Mouse (Mus musculus): ENCODE data around the gene Gabrb3.
"Not testable (repeated sequence)": the region's sequence is repeated elsewhere in the genome, so short reads cannot be mapped to it uniquely, and the experiment has no call there.

Gene Gabrb3

DNA sequence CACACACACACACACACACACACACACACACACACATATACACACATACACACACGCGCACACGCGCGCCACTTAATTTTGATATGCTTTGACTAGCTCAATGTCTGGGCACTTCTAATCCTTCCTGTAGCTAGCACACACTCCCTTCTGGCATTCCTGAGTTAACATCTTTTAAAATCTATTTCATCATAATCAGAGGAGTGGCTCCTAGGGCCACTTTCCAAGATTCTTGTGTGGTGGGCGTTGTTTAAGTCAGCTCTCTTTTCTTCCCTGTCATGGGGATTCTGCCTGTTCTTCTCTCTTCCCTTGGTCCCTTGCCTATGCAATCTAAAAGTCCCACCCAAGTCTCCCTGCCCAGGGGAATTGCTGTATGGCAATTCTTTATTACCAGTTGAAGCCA lies 286.6 kb downstream of the Gabrb3 start:
- in situ Hi-C loops (cut with MboI, MseI) = no loop called here

DNA sequence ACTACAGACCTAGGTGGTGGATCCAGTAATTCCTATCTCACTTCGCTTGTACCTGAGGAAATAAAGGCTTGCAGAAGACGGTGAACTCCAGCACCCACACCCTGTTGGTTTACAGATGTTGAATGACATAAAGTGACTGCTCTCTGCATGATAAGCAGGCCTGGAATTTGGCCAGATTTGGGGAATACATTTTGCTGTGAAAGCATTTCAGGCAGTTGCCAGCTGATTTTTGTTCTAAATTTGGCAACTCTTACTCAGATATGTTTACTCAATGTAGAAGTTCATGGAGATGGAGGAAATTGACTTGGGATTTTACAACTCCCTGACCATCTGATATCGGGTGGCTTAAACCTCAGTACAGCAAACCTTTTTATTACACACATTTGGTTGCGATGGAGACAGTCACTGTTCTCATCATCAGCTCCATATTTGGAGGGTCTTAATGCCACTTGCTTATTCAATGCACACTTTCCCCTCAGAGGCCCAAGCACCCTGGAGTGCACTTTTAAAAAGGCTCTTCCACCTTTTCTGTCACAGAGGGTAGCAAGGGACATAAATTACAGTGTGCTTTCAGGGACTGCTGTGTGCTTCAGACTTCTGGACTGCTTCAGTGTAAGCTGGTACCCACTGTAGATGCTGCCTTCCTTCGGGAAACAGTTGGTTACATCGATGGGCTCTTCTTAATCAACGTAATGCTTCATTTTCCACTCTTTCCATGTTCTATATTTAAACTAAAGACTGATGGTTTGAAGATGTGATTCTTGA lies 287.7 kb downstream of the Gabrb3 start:
- in situ Hi-C loops (cut with MboI, MseI) = no loop called here

DNA sequence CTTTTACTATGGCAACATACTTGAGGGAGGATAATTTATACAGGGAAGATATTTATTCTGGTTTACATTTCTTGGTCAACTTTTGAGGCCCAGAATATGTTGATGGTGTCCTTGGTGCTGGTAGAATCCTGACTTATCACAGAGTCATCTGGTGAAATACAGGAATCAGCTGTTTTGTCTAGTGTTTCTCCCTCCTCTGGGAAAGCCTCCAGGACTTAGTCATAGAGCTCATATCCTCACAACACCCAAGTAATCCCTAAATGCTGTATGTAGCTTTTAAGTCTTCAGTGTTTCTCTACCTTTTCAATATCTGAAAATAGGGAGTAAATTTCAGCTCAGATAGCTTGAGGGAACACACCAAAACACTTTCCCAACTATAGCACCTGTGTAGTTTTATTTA lies 292.2 kb downstream of the Gabrb3 start:
- in situ Hi-C loops (cut with MboI, MseI) = no loop called here

DNA sequence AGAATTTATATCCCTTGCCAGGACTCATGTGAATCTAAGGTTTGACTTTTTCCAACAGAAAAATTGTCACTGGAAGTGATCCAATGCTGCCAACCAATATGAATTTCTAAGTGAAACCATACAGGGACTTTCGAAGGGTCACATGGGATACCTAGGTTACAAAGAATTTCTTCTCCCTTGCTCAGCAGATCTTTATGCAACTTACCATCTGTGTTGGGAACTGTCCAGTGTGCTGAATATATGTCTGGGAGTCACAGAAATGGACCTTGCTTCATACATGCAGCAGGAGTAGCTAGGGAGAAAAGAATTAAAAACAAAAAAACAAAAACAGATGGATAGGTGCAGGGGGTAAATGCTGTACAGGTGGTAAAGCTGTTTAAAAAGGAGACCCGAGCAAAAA lies 327.3 kb downstream of the Gabrb3 start:
- in situ Hi-C loops (cut with MboI, MseI) = no loop called here

DNA sequence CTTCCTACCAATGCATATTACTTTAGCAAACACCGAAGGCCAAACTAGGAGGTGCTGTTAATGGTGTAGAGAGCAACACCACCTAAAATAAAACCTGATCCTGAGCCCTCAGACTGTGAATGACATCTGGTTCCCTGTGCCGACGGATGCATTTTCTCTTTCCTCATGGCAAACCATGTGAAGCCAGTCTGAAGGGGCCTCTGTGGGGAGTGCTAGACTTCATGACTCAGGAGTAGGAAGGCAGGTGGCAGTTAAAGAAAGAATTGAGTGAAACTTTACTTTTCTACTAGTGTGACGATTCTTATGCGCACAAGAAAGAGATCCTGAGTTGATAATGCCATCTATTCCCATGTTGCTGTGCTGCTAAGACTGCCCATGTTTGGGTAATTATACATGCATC lies 341.0 kb downstream of the Gabrb3 start:
- in situ Hi-C loops (cut with MboI, MseI) = no loop called here

DNA sequence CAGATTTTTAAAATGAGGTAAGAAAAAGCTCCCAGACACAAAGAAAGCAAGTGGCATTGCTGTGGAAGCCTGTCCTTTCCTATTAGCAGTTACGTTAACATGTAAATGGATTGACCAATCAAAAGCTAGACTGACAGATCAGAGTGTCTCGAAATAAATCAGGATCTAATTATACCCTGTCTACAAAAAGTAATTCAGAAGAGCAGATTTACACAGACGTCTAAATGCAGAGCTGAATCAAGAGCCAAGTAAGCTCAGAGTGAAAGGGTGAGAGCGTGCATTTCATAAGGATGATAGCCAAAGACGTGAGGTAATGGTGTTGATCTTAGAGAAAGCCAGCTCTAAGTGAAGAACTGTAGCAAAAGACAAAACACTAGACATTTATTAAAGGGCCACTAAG lies 359.3 kb downstream of the Gabrb3 start:
- in situ Hi-C loops (cut with MboI, MseI) = no loop called here

DNA sequence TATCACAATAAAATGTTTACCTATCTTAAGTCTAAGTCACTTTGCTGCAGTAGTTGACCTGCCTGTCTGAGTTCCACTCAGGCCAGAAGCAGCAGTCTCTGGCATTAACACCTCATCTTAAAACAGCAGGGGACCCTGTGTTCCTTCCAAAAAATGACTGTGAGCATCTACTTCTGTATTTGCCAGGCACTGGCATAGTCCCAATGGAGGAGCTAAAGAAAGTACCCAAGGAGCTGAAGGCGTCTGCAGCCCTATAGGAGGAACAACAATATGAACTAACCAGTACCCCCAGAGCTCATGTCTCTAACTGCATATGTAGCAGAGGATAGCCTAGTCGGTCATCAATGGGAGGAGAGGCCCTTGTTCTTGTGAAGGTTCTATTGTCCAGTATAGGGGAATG lies 366.6 kb downstream of the Gabrb3 start:
- in situ Hi-C loops (cut with MboI, MseI) = not testable (repeated sequence)

DNA sequence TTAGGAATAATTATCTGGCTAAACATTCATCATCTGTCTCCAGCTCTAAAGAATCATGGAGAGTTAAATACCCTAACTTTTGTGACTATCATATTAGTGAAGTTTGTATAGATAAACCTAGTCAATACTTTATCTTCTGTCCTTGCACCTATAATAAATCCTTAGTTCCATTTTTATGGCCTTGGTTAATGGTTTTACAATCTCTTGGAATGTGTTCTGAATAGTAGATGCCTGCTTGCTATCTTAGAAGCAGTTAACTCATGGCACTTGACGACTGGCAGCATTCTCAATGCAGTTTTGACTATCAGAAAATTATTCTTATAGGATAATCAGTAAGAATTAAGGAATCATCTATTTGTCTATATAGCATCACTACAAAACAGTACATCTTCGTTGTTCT lies 368.0 kb downstream of the Gabrb3 start:
- in situ Hi-C loops (cut with MboI, MseI) = no loop called here

DNA sequence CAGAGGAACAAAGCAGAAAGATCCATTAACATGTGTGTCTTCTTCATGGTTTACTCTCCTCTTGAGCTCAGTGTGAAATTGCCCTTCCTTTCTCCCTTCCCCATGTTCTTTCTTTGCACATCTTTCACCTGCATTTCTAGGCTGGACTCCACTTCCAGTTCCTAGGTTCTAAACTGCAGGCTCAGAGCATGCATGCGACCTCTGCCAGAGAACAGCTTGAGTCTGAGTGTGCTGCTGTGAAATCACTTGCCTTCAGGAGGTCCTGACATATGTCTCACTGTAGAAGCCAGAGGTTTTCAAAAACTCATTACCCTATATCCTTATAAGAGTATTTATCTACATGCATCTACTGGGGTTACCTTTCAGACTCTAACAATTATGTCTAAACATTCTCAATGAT lies 383.8 kb downstream of the Gabrb3 start:
- in situ Hi-C loops (cut with MboI, MseI) = no loop called here

DNA sequence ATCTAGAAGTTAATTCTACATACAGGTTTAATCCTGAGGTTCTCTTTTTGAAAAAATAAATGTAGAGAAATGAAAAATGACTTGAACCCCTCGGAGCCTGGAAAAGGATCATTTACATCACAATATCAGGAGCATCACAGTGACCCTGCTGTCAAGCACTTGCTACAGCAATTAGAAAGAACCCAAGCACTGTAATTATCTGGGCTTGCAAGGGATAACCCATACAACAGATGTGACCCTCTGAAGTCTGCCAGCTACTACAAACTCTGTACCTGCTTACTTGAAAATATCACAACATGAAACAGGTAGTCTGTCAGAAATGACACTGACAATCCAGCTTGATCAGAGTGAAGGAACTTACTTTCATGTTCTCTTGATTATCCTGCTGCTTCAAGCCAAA lies 394.2 kb downstream of the Gabrb3 start:
- in situ Hi-C loops (cut with MboI, MseI) = no loop called here

DNA sequence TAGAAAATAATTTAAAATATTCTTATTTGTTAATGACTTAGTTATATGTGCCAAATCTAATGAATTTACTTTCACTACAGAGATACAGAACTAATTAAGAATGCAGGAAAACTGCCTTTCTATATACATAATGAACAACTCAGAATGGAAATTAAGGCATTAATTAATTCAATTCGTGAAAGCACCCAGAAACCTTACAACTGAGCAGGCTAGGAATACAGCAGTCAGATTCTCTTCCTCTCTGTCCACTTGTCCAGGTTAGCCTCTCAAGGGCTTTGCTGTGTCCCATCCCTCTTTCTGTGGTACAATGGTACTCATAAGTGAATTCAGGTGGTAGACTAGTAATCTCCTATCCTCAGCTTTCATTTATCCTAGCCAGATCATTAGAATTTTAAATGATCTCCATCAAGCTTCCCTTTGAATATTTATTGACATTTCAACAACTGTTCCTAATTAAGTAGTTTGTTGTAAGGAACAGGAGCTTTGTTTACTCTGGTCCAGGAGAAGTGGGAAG lies 422.9 kb downstream of the Gabrb3 start:
- in situ Hi-C loops (cut with MboI, MseI) = no loop called here

DNA sequence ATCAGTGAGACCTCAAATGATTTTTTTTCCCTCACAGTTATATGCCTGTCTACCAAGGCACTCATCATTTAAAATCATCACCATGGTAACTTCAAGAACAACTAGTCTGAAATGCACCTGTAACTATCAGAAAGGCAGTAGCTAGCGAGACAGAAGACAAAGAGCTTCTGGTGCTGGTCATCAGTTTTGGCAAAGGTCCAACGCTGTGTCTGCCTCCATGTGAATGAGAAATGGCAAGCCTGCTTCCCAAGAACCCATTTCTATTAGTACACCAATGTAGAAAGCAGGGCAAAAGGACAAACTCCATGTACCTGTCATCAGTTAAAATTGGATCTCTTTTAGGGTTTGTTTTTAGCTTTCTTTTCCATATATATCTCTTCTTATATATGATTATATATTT lies 448.5 kb downstream of the Gabrb3 start:
- in situ Hi-C loops (cut with MboI, MseI) = no loop called here

Measured in T-helper 1 cell (primary cell).